Mouse (Mus musculus): ENCODE data around the gene Cxcl10. TPM values are rescaled to one million over a fixed set of nuclear protein-coding genes. Genes with fewer than 3 reads are reported as not detected.
A peak's percentile ranks its signal among the peaks of the same experiment; 100 is the strongest.

The Cxcl10 gene
- polyA plus RNA-seq (2014; fragmentation: Nextera tagmentation; extraction: Ambion mirVana), result 0.38 TPM in 1 of 2 replicates, not detected in the other

GRCm38 (mm10) chr5:92348794-92349413 is at the start of gene Cxcl10:
Gene Cxcl10 (minus strand): TSS chr5:92348889.
- DNase-seq (ENCODE audit: low spot score) (peak; percentile 65), ATAC-seq (replicated peaks; ENCODE audit: insufficient number of reproducible peaks, low FRiP score, low TSS enrichment, low read depth) (no peak)
- Histone ChIP-seq H3K27ac (replicated peaks; ENCODE audit: low read depth, low read length) (no peak within 1 kb of the TSS), H3K4me2 (ENCODE audit: low read depth, low read length) (no peak within 1 kb of the TSS; the same call in 1 of the 2 replicates), H3K4me1 (ENCODE audit: control insufficient read depth, insufficient read depth, low read length) (no peaks in the 10 kb centered on the region), H3K36me3 (replicated peaks; ENCODE audit: control insufficient read depth, insufficient read depth, low read depth, low read length) (no peaks in the 10 kb centered on the region), H3K4me3 (ENCODE audit: low read depth, low read length) (no peak within 1 kb of the TSS), H3K27me3 (ENCODE audit: control insufficient read depth, insufficient read depth, low read length) (no peaks in the 10 kb centered on the region), H3K9ac (replicated peaks; ENCODE audit: low read length) (no peak within 1 kb of the TSS), H3K9me3 (replicated peaks; ENCODE audit: control insufficient read depth, low read length) (no peaks in the 10 kb centered on the region)
- 22% methylated on average over 14 of the region's 14 CpGs for WGBS

GRCm38 (mm10) chr5:92398153-92398552 is 49.5 kb upstream of the Cxcl10 start:
- H3K4me1 ChIP-seq (ENCODE audit: control insufficient read depth, insufficient read depth, low read length), result no peaks in the 10 kb centered on the region
- H3K4me3 ChIP-seq (ENCODE audit: low read depth, low read length), result no peak overlapping the region
- H3K9me3 ChIP-seq (replicated peaks; ENCODE audit: control insufficient read depth, low read length), result no peaks in the 10 kb centered on the region
- H3K4me2 ChIP-seq (ENCODE audit: low read depth, low read length), result no peak overlapping the region
- no peaks in the 10 kb centered on the region for H3K36me3 ChIP-seq (replicated peaks; ENCODE audit: control insufficient read depth, insufficient read depth, low read depth, low read length)
- no peak overlapping the region for H3K9ac ChIP-seq (replicated peaks; ENCODE audit: low read length)
- 20% methylated on average over 5 of the region's 5 CpGs for WGBS
- no peak overlapping the region for H3K27ac ChIP-seq (replicated peaks; ENCODE audit: low read depth, low read length)
- ATAC-seq (replicated peaks; ENCODE audit: insufficient number of reproducible peaks, low FRiP score, low TSS enrichment, low read depth) (peak; percentile 83), DNase-seq (ENCODE audit: low spot score) (peak; percentile 92)
- peaks cover 4% of the 10 kb centered on the region for H3K27me3 ChIP-seq (ENCODE audit: control insufficient read depth, insufficient read depth, low read length)

GRCm38 (mm10) chr5:92396476-92396875 is 47.8 kb upstream of the Cxcl10 start:
- no peak for DNase-seq (ENCODE audit: low spot score)
- Histone ChIP-seq H3K4me3 (ENCODE audit: low read depth, low read length) (no peak overlapping the region), H3K27ac (replicated peaks; ENCODE audit: low read depth, low read length) (no peak overlapping the region), H3K27me3 (ENCODE audit: control insufficient read depth, insufficient read depth, low read length) (peaks cover 12% of the 10 kb centered on the region), H3K9ac (replicated peaks; ENCODE audit: low read length) (no peak overlapping the region), H3K9me3 (replicated peaks; ENCODE audit: control insufficient read depth, low read length) (no peaks in the 10 kb centered on the region), H3K4me2 (ENCODE audit: low read depth, low read length) (no peak overlapping the region), H3K36me3 (replicated peaks; ENCODE audit: control insufficient read depth, insufficient read depth, low read depth, low read length) (no peaks in the 10 kb centered on the region), H3K4me1 (ENCODE audit: control insufficient read depth, insufficient read depth, low read length) (no peaks in the 10 kb centered on the region)
- ATAC-seq (replicated peaks; ENCODE audit: insufficient number of reproducible peaks, low FRiP score, low TSS enrichment, low read depth), result no peak
- WGBS, result 86% methylated on average over 6 of the region's 6 CpGs

- WGBS, result 86% methylated on average over 3 of the region's 3 CpGs
- DNase-seq (ENCODE audit: low spot score) (no peak), ATAC-seq (replicated peaks; ENCODE audit: insufficient number of reproducible peaks, low FRiP score, low TSS enrichment, low read depth) (no peak)
These were observed 47.1 kb upstream of the Cxcl10 start for GRCm38 (mm10) chr5:92395764-92396163.

GRCm38 (mm10) chr5:92393863-92394262 is 45.2 kb upstream of the Cxcl10 start:
- no peaks in the 10 kb centered on the region for H3K36me3 ChIP-seq (replicated peaks; ENCODE audit: control insufficient read depth, insufficient read depth, low read depth, low read length)
- no peak overlapping the region for H3K9ac ChIP-seq (replicated peaks; ENCODE audit: low read length)
- no peak overlapping the region for H3K4me2 ChIP-seq (ENCODE audit: low read depth, low read length)
- no peak overlapping the region for H3K27ac ChIP-seq (replicated peaks; ENCODE audit: low read depth, low read length)
- H3K27me3 ChIP-seq (ENCODE audit: control insufficient read depth, insufficient read depth, low read length), result peaks cover 13% of the 10 kb centered on the region
- ATAC-seq (replicated peaks; ENCODE audit: insufficient number of reproducible peaks, low FRiP score, low TSS enrichment, low read depth) (no peak), DNase-seq (ENCODE audit: low spot score) (no peak)
- H3K4me3 ChIP-seq (ENCODE audit: low read depth, low read length), result no peak overlapping the region
- no peaks in the 10 kb centered on the region for H3K4me1 ChIP-seq (ENCODE audit: control insufficient read depth, insufficient read depth, low read length)
- WGBS, result 63% methylated on average over 10 of the region's 10 CpGs
- no peaks in the 10 kb centered on the region for H3K9me3 ChIP-seq (replicated peaks; ENCODE audit: control insufficient read depth, low read length)

More at GRCm38 (mm10) chr5:92395764-92396163, 47.1 kb upstream of the Cxcl10 start:
- no peaks in the 10 kb centered on the region for H3K9me3 ChIP-seq (replicated peaks; ENCODE audit: control insufficient read depth, low read length)
- no peak overlapping the region for H3K27ac ChIP-seq (replicated peaks; ENCODE audit: low read depth, low read length)
- no peak overlapping the region for H3K9ac ChIP-seq (replicated peaks; ENCODE audit: low read length)
- no peaks in the 10 kb centered on the region for H3K36me3 ChIP-seq (replicated peaks; ENCODE audit: control insufficient read depth, insufficient read depth, low read depth, low read length)
- no peak overlapping the region for H3K4me2 ChIP-seq (ENCODE audit: low read depth, low read length)
- peaks cover 13% of the 10 kb centered on the region for H3K27me3 ChIP-seq (ENCODE audit: control insufficient read depth, insufficient read depth, low read length)
- H3K4me3 ChIP-seq (ENCODE audit: low read depth, low read length), result no peak overlapping the region
- no peaks in the 10 kb centered on the region for H3K4me1 ChIP-seq (ENCODE audit: control insufficient read depth, insufficient read depth, low read length)

GRCm38 (mm10) chr5:92392542-92392941 is 43.9 kb upstream of the Cxcl10 start:
- no peak for DNase-seq (ENCODE audit: low spot score)
- H3K27me3 ChIP-seq (ENCODE audit: control insufficient read depth, insufficient read depth, low read length), result peaks cover 13% of the 10 kb centered on the region
- no peaks in the 10 kb centered on the region for H3K9me3 ChIP-seq (replicated peaks; ENCODE audit: control insufficient read depth, low read length)
- no peaks in the 10 kb centered on the region for H3K4me1 ChIP-seq (ENCODE audit: control insufficient read depth, insufficient read depth, low read length)
- no peak overlapping the region for H3K4me3 ChIP-seq (ENCODE audit: low read depth, low read length)
- peak overlapping the region; percentile 2 for H3K4me2 ChIP-seq (ENCODE audit: low read depth, low read length)
- H3K9ac ChIP-seq (replicated peaks; ENCODE audit: low read length), result no peak overlapping the region
- WGBS, result 35% methylated on average over 18 of the region's 18 CpGs
- no peak for ATAC-seq (replicated peaks; ENCODE audit: insufficient number of reproducible peaks, low FRiP score, low TSS enrichment, low read depth)
- H3K27ac ChIP-seq (replicated peaks; ENCODE audit: low read depth, low read length), result no peak overlapping the region
- no peaks in the 10 kb centered on the region for H3K36me3 ChIP-seq (replicated peaks; ENCODE audit: control insufficient read depth, insufficient read depth, low read depth, low read length)

GRCm38 (mm10) chr5:92390615-92391014 is 41.9 kb upstream of the Cxcl10 start:
- DNase-seq (ENCODE audit: low spot score), result no peak
- Histone ChIP-seq H3K27me3 (ENCODE audit: control insufficient read depth, insufficient read depth, low read length) (peaks cover 13% of the 10 kb centered on the region), H3K4me2 (ENCODE audit: low read depth, low read length) (no peak overlapping the region), H3K27ac (replicated peaks; ENCODE audit: low read depth, low read length) (no peak overlapping the region), H3K4me3 (ENCODE audit: low read depth, low read length) (no peak overlapping the region), H3K4me1 (ENCODE audit: control insufficient read depth, insufficient read depth, low read length) (no peaks in the 10 kb centered on the region), H3K36me3 (replicated peaks; ENCODE audit: control insufficient read depth, insufficient read depth, low read depth, low read length) (no peaks in the 10 kb centered on the region), H3K9me3 (replicated peaks; ENCODE audit: control insufficient read depth, low read length) (no peaks in the 10 kb centered on the region), H3K9ac (replicated peaks; ENCODE audit: low read length) (no peak overlapping the region)
- 75% methylated on average over 8 of the region's 8 CpGs for WGBS
- ATAC-seq (replicated peaks; ENCODE audit: insufficient number of reproducible peaks, low FRiP score, low TSS enrichment, low read depth), result no peak

GRCm38 (mm10) chr5:92389977-92390376 is 41.3 kb upstream of the Cxcl10 start:
- H3K27me3 ChIP-seq (ENCODE audit: control insufficient read depth, insufficient read depth, low read length), result peaks cover 13% of the 10 kb centered on the region
- no peak overlapping the region for H3K4me3 ChIP-seq (ENCODE audit: low read depth, low read length)
- H3K9me3 ChIP-seq (replicated peaks; ENCODE audit: control insufficient read depth, low read length), result no peaks in the 10 kb centered on the region
- ATAC-seq (replicated peaks; ENCODE audit: insufficient number of reproducible peaks, low FRiP score, low TSS enrichment, low read depth) (no peak), DNase-seq (ENCODE audit: low spot score) (no peak)
- H3K27ac ChIP-seq (replicated peaks; ENCODE audit: low read depth, low read length), result no peak overlapping the region
- H3K36me3 ChIP-seq (replicated peaks; ENCODE audit: control insufficient read depth, insufficient read depth, low read depth, low read length), result no peaks in the 10 kb centered on the region
- no peak overlapping the region for H3K9ac ChIP-seq (replicated peaks; ENCODE audit: low read length)
- WGBS, result 74% methylated on average over 2 of the region's 2 CpGs
- no peak overlapping the region for H3K4me2 ChIP-seq (ENCODE audit: low read depth, low read length)
- H3K4me1 ChIP-seq (ENCODE audit: control insufficient read depth, insufficient read depth, low read length), result no peaks in the 10 kb centered on the region

Measured in embryonic facial prominence, embryonic 11.5 days (tissue).